Mouse (Mus musculus) thymus, adult 2 months (tissue): ENCODE measurements around the gene Olfr1288.

Experiments
- CTCF ChIP-seq: fragments of 200-500 bp; IDR thresholded peaks from 2 replicates; pipeline ENCODE4 v1.5.1; 2012; ENCODE audit warnings: mild to moderate bottlenecking, control low read depth, low read length, moderate library complexity, borderline replicate concordance; ENCODE audit not compliant: control insufficient read depth, poor library complexity, insufficient read depth; ENCODE audit errors: extremely low read depth
- POLR2A ChIP-seq: fragments of 200-500 bp; IDR thresholded peaks from 2 replicates; pipeline ENCODE4 v1.6.1; 2012; ENCODE audit warnings: mild to moderate bottlenecking, low read length, control low read depth, moderate library complexity; ENCODE audit not compliant: control insufficient read depth, poor library complexity, insufficient read depth; ENCODE audit errors: extremely low read depth

DNA sequence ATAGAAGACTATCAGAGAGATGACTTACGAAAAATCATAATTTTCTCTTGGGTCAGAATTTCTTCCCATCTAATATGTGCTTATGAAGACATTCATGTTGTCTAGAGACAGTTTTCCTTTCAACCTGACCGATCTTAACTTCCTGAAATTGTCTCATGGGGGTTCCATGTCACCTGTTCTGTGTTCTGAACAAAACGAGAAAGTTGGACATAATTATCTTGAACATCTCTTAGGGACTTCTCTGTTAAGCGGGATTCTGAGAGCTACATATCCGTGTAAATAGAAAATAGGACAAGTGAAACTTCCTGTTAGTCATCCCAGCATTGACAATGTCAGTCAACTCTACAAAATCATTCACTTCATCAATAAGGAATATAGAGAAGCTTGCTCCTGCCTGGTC lies 19.8 kb downstream of the Olfr1288 start, which contains the start of gene Olfr1290:
- TF ChIP-seq POLR2A, result no peak
- TF ChIP-seq CTCF, result no peak
